Mouse (Mus musculus): Measurements from ENCODE around the gene Sat2. TPM values are rescaled to one million over a fixed set of nuclear protein-coding genes. Genes with fewer than 3 reads are reported as not detected.

Sat2 gene
- polyA plus RNA-seq, 1 experiment from 2014 or later, result 13.0 TPM

GRCm38 (mm10) chr11:69592799-69593198 lies 29.0 kb upstream of the Sat2 start:
- 82% methylated on average over 4 of the region's 4 CpGs for WGBS
- no peaks in the 10 kb centered on the region for H3K4me1 ChIP-seq (ENCODE audit: control insufficient read depth, insufficient read depth, low read length)
- no peaks in the 10 kb centered on the region for H3K27me3 ChIP-seq (ENCODE audit: control insufficient read depth, insufficient read depth, low read length)
- ATAC-seq (replicated peaks; ENCODE audit: extremely low read depth, insufficient read depth, low FRiP score), result no peak
- no peak overlapping the region for H3K9ac ChIP-seq (ENCODE audit: low read length)
- H3K4me2 ChIP-seq (ENCODE audit: low read depth, low read length), result no peak overlapping the region
- H3K9me3 ChIP-seq (replicated peaks; ENCODE audit: control insufficient read depth, low read length), result no peaks in the 10 kb centered on the region
- peaks cover 42% of the 10 kb centered on the region for H3K36me3 ChIP-seq (ENCODE audit: control insufficient read depth, insufficient read depth)
- H3K27ac ChIP-seq (ENCODE audit: low read length), result no peak overlapping the region
- H3K4me3 ChIP-seq (ENCODE audit: low read length), result no peak overlapping the region

GRCm38 (mm10) chr11:69594853-69595252 lies 27.0 kb upstream of the Sat2 start:
- Histone ChIP-seq H3K27me3 (ENCODE audit: control insufficient read depth, insufficient read depth, low read length) (no peaks in the 10 kb centered on the region), H3K27ac (ENCODE audit: low read length) (no peak overlapping the region), H3K4me1 (ENCODE audit: control insufficient read depth, insufficient read depth, low read length) (peaks cover 3% of the 10 kb centered on the region), H3K4me2 (ENCODE audit: low read depth, low read length) (no peak overlapping the region), H3K9ac (ENCODE audit: low read length) (no peak overlapping the region), H3K36me3 (ENCODE audit: control insufficient read depth, insufficient read depth) (peaks cover 21% of the 10 kb centered on the region), H3K4me3 (ENCODE audit: low read length) (no peak overlapping the region), H3K9me3 (replicated peaks; ENCODE audit: control insufficient read depth, low read length) (no peaks in the 10 kb centered on the region)
- 94% methylated on average over 6 of the region's 6 CpGs for WGBS
- no peak for ATAC-seq (replicated peaks; ENCODE audit: extremely low read depth, insufficient read depth, low FRiP score)

DNA sequence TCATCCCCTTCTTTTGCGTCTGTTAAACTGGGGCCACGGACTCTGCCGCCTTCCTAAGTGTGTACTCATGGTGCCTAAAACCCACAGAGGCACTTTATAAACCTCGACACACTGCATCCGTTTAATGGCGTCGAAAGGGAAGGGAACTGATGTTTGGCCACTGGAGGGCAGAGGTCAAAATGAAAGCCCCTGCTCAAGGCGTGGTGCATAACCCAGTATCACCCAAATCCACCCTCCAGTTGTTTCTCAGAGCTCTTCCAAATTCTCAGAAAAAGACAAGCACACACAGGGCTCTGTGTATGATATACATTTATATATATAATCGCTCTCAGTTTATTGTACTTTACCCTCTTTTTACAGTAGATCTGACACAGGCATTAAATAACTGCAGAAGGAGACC lies 22.4 kb upstream of the Sat2 start:
- Histone ChIP-seq H3K4me3 (ENCODE audit: low read length) (no peak overlapping the region), H3K9ac (ENCODE audit: low read length) (no peak overlapping the region), H3K9me3 (replicated peaks; ENCODE audit: control insufficient read depth, low read length) (no peaks in the 10 kb centered on the region), H3K27ac (ENCODE audit: low read length) (peak overlapping the region; percentile 78; the same call in 1 of the 2 replicates), H3K36me3 (ENCODE audit: control insufficient read depth, insufficient read depth) (0 out of 2 replicates have a peak, but pooled peaks cover 3% of the 10 kb centered on the region), H3K4me2 (ENCODE audit: low read depth, low read length) (no peak overlapping the region), H3K4me1 (ENCODE audit: control insufficient read depth, insufficient read depth, low read length) (peaks cover 32% of the 10 kb centered on the region), H3K27me3 (ENCODE audit: control insufficient read depth, insufficient read depth, low read length) (no peaks in the 10 kb centered on the region)
- WGBS, result 14% methylated on average over 9 of the region's 9 CpGs
- ATAC-seq (replicated peaks; ENCODE audit: extremely low read depth, insufficient read depth, low FRiP score), result no peak

DNA sequence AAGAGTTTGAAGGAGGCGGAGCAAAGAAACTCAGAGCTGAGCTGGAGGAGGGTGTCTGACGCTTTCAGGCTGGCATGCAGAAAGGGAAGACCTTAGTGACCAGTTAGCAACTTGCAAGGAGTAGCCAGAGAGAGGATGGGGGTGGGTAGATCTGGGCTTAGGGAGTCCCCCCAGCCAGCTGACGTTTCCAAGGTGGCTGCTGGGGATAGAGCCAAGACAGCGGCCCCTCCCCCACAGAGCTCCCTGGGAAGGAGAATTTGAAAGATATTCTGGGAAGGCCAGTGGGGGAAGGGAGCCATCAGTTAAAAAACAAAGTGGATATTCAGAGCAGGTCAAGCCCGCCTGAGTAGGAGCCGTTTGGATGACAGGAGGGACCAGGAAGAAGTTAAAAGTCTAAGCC lies 21.7 kb upstream of the Sat2 start:
- peak overlapping the region; percentile 78 for H3K27ac ChIP-seq (ENCODE audit: low read length)
- WGBS, result 18% methylated on average over 6 of the region's 6 CpGs
- peak overlapping the region; percentile 32 for H3K4me2 ChIP-seq (ENCODE audit: low read depth, low read length)
- no peaks in the 10 kb centered on the region for H3K9me3 ChIP-seq (replicated peaks; ENCODE audit: control insufficient read depth, low read length)
- no peak overlapping the region for H3K4me3 ChIP-seq (ENCODE audit: low read length)
- peak; percentile 67 for ATAC-seq (replicated peaks; ENCODE audit: extremely low read depth, insufficient read depth, low FRiP score)
- H3K4me1 ChIP-seq (ENCODE audit: control insufficient read depth, insufficient read depth, low read length), result peaks cover 36% of the 10 kb centered on the region
- H3K9ac ChIP-seq (ENCODE audit: low read length), result peak overlapping the region; percentile 31; the same call in 1 of the 2 replicates
- H3K36me3 ChIP-seq (ENCODE audit: control insufficient read depth, insufficient read depth), result no peaks in the 10 kb centered on the region
- no peaks in the 10 kb centered on the region for H3K27me3 ChIP-seq (ENCODE audit: control insufficient read depth, insufficient read depth, low read length)

GRCm38 (mm10) chr11:69601768-69602167 lies 20.1 kb upstream of the Sat2 start:
- Histone ChIP-seq H3K9me3 (replicated peaks; ENCODE audit: control insufficient read depth, low read length) (no peaks in the 10 kb centered on the region), H3K4me2 (ENCODE audit: low read depth, low read length) (no peak overlapping the region), H3K9ac (ENCODE audit: low read length) (no peak overlapping the region), H3K4me3 (ENCODE audit: low read length) (no peak overlapping the region), H3K27me3 (ENCODE audit: control insufficient read depth, insufficient read depth, low read length) (no peaks in the 10 kb centered on the region), H3K27ac (ENCODE audit: low read length) (no peak overlapping the region), H3K36me3 (ENCODE audit: control insufficient read depth, insufficient read depth) (no peaks in the 10 kb centered on the region), H3K4me1 (ENCODE audit: control insufficient read depth, insufficient read depth, low read length) (peaks cover 36% of the 10 kb centered on the region)
- no peak for ATAC-seq (replicated peaks; ENCODE audit: extremely low read depth, insufficient read depth, low FRiP score)
- 36% methylated on average over 3 of the region's 3 CpGs for WGBS

DNA sequence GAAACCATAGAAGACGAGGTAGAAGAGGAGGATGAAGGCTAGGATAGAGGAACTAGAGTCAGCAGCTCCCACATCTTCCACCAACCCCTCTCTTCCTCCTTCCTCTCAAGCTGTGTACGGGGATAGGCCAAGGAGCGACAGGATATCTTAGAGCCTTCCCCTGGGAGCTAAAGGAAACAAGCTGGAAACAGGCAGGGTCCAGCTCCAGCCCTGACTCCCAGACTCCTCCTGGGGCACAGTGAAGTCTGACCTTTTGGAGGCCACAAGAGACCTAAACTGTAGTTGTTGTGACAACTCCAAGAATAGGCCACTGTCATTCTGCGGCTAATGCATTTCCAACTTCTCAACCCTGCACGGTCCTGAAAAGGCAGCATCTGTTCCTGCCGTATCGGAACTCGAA lies 18.3 kb upstream of the Sat2 start:
- Histone ChIP-seq H3K27ac (ENCODE audit: low read length) (no peak overlapping the region; the same call in 1 of the 2 replicates), H3K4me1 (ENCODE audit: control insufficient read depth, insufficient read depth, low read length) (peaks cover 36% of the 10 kb centered on the region)
- 71% methylated on average over 8 of the region's 8 CpGs for WGBS

DNA sequence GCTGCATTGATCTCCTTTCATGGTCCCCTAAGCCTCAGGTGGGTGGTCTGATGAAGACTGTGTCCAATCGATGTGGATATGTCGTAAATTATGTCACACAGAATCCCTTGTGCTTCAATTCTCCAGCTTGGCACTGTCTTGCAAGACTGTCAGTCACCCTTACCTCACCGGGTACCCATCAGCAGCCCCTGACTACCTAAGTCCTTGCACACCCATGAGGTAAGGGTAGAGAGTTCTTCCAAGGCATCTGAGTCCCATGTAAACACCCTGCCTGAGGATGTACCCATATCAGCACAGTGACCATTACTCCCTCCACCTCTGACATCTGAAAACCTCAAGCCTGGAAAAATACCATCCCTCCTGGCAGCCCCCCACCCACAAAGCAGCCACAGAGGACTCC lies 17.5 kb upstream of the Sat2 start:
- 51% methylated on average over 3 of the region's 3 CpGs for WGBS
- Histone ChIP-seq H3K27me3 (ENCODE audit: control insufficient read depth, insufficient read depth, low read length) (no peaks in the 10 kb centered on the region), H3K4me1 (ENCODE audit: control insufficient read depth, insufficient read depth, low read length) (peaks cover 36% of the 10 kb centered on the region), H3K4me2 (ENCODE audit: low read depth, low read length) (peak overlapping the region; percentile 86), H3K4me3 (ENCODE audit: low read length) (peak overlapping the region; percentile 65), H3K36me3 (ENCODE audit: control insufficient read depth, insufficient read depth) (no peaks in the 10 kb centered on the region), H3K9me3 (replicated peaks; ENCODE audit: control insufficient read depth, low read length) (no peaks in the 10 kb centered on the region), H3K27ac (ENCODE audit: low read length) (peak overlapping the region; percentile 76), H3K9ac (ENCODE audit: low read length) (peak overlapping the region; percentile 82)
- ATAC-seq (replicated peaks; ENCODE audit: extremely low read depth, insufficient read depth, low FRiP score), result no peak

More for the DNA sequence above, 18.3 kb upstream of the Sat2 start:
- no peak for ATAC-seq (replicated peaks; ENCODE audit: extremely low read depth, insufficient read depth, low FRiP score)
- peak overlapping the region; percentile 86; the same call in 1 of the 2 replicates for H3K4me2 ChIP-seq (ENCODE audit: low read depth, low read length)
- H3K9ac ChIP-seq (ENCODE audit: low read length), result no peak overlapping the region
- H3K4me3 ChIP-seq (ENCODE audit: low read length), result no peak overlapping the region
- H3K36me3 ChIP-seq (ENCODE audit: control insufficient read depth, insufficient read depth), result no peaks in the 10 kb centered on the region
- H3K9me3 ChIP-seq (replicated peaks; ENCODE audit: control insufficient read depth, low read length), result no peaks in the 10 kb centered on the region
- no peaks in the 10 kb centered on the region for H3K27me3 ChIP-seq (ENCODE audit: control insufficient read depth, insufficient read depth, low read length)

- Histone ChIP-seq H3K9ac (ENCODE audit: low read length) (peak overlapping the region; percentile 82), H3K4me1 (ENCODE audit: control insufficient read depth, insufficient read depth, low read length) (peaks cover 31% of the 10 kb centered on the region), H3K9me3 (replicated peaks; ENCODE audit: control insufficient read depth, low read length) (no peaks in the 10 kb centered on the region), H3K4me2 (ENCODE audit: low read depth, low read length) (peak overlapping the region; percentile 86), H3K36me3 (ENCODE audit: control insufficient read depth, insufficient read depth) (no peaks in the 10 kb centered on the region), H3K27ac (ENCODE audit: low read length) (peak overlapping the region; percentile 76), H3K27me3 (ENCODE audit: control insufficient read depth, insufficient read depth, low read length) (no peaks in the 10 kb centered on the region), H3K4me3 (ENCODE audit: low read length) (peak overlapping the region; percentile 65)
- peak; percentile 52 for ATAC-seq (replicated peaks; ENCODE audit: extremely low read depth, insufficient read depth, low FRiP score)
- WGBS, result under 1% methylated on average over 71 of the region's 73 CpGs
Measured at GRCm38 (mm10) chr11:69604795-69605664, 16.8 kb upstream of the Sat2 start.

DNA sequence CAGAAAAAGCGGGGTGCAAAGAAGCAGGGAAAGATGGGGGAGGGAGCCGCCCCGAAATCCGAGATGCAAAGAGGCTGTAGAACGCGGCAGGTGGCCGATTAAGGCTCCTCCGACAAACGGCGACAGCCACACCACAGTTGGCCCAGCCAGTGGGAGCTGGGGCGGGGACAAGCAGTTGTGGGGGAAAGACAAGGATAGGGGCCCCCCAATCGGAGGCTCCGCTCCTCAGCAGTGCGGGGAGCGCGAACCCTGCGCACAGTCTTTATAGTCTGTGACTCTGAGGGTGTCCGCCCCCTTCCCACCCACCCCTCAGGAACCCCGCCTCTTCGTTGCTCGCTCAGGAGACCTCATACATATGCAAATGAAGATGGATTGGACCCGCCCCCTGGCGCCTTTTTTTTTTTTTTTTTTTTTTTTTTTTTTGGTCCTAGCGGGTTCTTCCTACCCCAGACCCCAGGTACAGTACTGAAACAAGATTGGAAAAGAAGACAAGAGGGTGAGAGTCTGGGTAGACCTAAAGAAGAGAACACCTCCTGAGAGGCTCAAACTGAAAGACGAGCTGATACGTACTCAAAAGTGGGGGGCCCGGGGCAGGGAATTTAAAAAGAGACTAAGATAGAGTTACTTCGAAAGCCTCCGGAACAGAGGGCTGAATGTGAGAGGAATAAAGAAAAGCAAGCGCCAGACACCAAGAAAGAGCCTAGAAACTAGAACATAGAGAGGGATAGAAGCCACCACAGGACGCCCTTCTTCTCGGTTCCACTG lies 15.9 kb upstream of the Sat2 start, which contains the start of gene Atp1b2:
Gene Atp1b2, minus strand, starts transcription at position 217 of the 765 bp plus-strand sequence.
- no peaks in the 10 kb centered on the region for H3K36me3 ChIP-seq (ENCODE audit: control insufficient read depth, insufficient read depth)
- peaks cover 22% of the 10 kb centered on the region for H3K4me1 ChIP-seq (ENCODE audit: control insufficient read depth, insufficient read depth, low read length)
- peak within 1 kb of the TSS; percentile 86 for H3K4me2 ChIP-seq (ENCODE audit: low read depth, low read length)
- ATAC-seq (replicated peaks; ENCODE audit: extremely low read depth, insufficient read depth, low FRiP score), result peak; percentile 91
- no peaks in the 10 kb centered on the region for H3K27me3 ChIP-seq (ENCODE audit: control insufficient read depth, insufficient read depth, low read length)
- 3% methylated on average over 32 of the region's 32 CpGs for WGBS
- no peaks in the 10 kb centered on the region for H3K9me3 ChIP-seq (replicated peaks; ENCODE audit: control insufficient read depth, low read length)
- H3K9ac ChIP-seq (ENCODE audit: low read length), result peak within 1 kb of the TSS; percentile 82
- H3K27ac ChIP-seq (ENCODE audit: low read length), result peak within 1 kb of the TSS; percentile 76
- H3K4me3 ChIP-seq (ENCODE audit: low read length), result peak within 1 kb of the TSS; percentile 65

Measured in heart, embryonic 16.5 days (tissue).